Mouse (Mus musculus): ENCODE data around the gene Peak1. TPM values are rescaled to one million over a fixed set of nuclear protein-coding genes. Genes with fewer than 3 reads are reported as not detected.
A peak's percentile ranks its signal among the peaks of the same experiment; 100 is the strongest.

Gene Peak1
- polyA plus RNA-seq, 1 experiment from 2014 or later, result 19.2 TPM

- DNase-seq (ENCODE audit: low spot score) (no peak), ATAC-seq (no peak)
- H3K27me3 ChIP-seq (replicated peaks; ENCODE audit: insufficient read depth, low read length), result no peaks in the 10 kb centered on the region
- H3K4me2 ChIP-seq (replicated peaks; ENCODE audit: low read depth, low read length), result no peak overlapping the region
- H3K4me1 ChIP-seq (ENCODE audit: insufficient read depth, low read depth, low read length), result no peaks in the 10 kb centered on the region
- 87% methylated on average over 10 of the region's 10 CpGs for WGBS
- H3K9ac ChIP-seq (replicated peaks; ENCODE audit: low read depth), result no peak overlapping the region
- no peak overlapping the region for H3K4me3 ChIP-seq (ENCODE audit: low read depth, low read length)
- no peak for TF ChIP-seq CTCF (IDR thresholded peaks at IDR 0.05)
- TF ChIP-seq EP300 (IDR thresholded peaks at IDR 0.05), result no peak
- H3K9me3 ChIP-seq (ENCODE audit: low read length), result no peaks in the 10 kb centered on the region
- peaks cover 15% of the 10 kb centered on the region; the same call in 1 of the 2 replicates for H3K36me3 ChIP-seq (ENCODE audit: insufficient read depth, low read length)
- H3K27ac ChIP-seq (ENCODE audit: low read length), result no peak overlapping the region
Observed at GRCm38 (mm10) chr9:56207083-56207482, 210.8 kb downstream of the Peak1 start.

GRCm38 (mm10) chr9:56205336-56205735, 212.5 kb downstream of the Peak1 start:
- ATAC-seq (0 out of 2 replicates have a peak, but pooled peaks have one; percentile 16), DNase-seq (ENCODE audit: low spot score) (no peak)
- no peak for TF ChIP-seq CTCF (IDR thresholded peaks at IDR 0.05)
- no peak for TF ChIP-seq EP300 (IDR thresholded peaks at IDR 0.05)
- Histone ChIP-seq H3K36me3 (ENCODE audit: insufficient read depth, low read length) (peaks cover 15% of the 10 kb centered on the region; the same call in 1 of the 2 replicates), H3K4me3 (ENCODE audit: low read depth, low read length) (no peak overlapping the region), H3K27me3 (replicated peaks; ENCODE audit: insufficient read depth, low read length) (no peaks in the 10 kb centered on the region), H3K27ac (ENCODE audit: low read length) (no peak overlapping the region), H3K4me1 (ENCODE audit: insufficient read depth, low read depth, low read length) (no peaks in the 10 kb centered on the region), H3K4me2 (replicated peaks; ENCODE audit: low read depth, low read length) (no peak overlapping the region), H3K9me3 (ENCODE audit: low read length) (no peaks in the 10 kb centered on the region), H3K9ac (replicated peaks; ENCODE audit: low read depth) (no peak overlapping the region)
- 69% methylated on average over 11 of the region's 11 CpGs for WGBS

DNA sequence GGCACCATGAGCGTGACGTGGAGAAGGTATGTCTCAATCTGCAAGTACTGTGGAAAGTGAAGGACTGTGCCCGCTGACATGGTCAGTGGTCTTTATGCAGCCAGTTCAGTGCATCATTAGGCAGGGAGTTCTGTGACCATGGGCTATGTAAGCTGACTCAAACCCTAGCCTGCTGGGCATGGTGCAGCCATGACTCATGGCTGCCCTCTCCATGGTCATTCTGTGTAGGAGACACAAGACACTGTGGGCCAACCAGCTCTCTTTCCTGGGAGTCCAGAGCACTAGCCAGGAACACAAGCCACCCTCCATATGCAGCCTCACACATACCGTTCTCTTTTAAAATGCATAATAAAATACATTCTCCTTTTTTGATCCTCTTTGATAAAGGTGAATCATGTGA, 213.6 kb downstream of the Peak1 start:
- ATAC-seq (no peak), DNase-seq (ENCODE audit: low spot score) (no peak)
- Histone ChIP-seq H3K4me1 (ENCODE audit: insufficient read depth, low read depth, low read length) (no peaks in the 10 kb centered on the region), H3K27ac (ENCODE audit: low read length) (no peak overlapping the region), H3K9ac (replicated peaks; ENCODE audit: low read depth) (no peak overlapping the region), H3K9me3 (ENCODE audit: low read length) (no peaks in the 10 kb centered on the region), H3K27me3 (replicated peaks; ENCODE audit: insufficient read depth, low read length) (no peaks in the 10 kb centered on the region), H3K36me3 (ENCODE audit: insufficient read depth, low read length) (peaks cover 15% of the 10 kb centered on the region; the same call in 1 of the 2 replicates), H3K4me2 (replicated peaks; ENCODE audit: low read depth, low read length) (no peak overlapping the region), H3K4me3 (ENCODE audit: low read depth, low read length) (no peak overlapping the region)
- no peak for TF ChIP-seq CTCF (IDR thresholded peaks at IDR 0.05)
- no peak for TF ChIP-seq EP300 (IDR thresholded peaks at IDR 0.05)
- 97% methylated on average over 4 of the region's 4 CpGs for WGBS

DNA sequence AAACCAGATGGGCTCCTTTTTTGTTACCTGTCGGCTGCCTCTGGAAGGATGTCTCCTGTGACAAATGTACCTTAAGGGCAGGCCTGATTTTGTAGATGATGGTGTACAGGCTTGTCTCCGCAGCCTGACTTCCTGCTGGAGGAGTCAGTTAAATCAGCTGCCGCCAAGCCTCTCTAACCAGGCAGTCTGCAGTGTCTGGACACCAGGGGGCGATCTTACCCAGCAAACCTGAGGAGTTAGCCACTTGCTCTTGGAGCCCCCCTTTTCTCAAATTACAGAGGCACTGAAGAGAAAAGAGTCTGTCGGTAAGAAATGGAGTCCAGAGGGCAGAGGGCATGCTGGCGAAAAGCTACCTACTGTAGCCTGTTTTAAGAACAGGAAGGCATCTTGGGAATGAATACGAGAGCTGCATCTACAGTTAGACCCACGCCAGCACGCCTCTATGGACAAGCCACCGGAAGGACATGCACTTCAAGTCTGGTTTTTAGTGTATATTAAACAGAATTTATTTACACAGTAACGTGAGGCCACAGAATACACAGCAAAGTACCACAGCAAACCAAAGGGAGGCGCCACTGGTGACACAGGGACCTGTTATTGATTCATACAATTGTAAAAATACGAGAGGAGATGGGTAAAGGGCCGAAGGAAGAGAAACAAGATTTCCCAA, 217.1 kb downstream of the Peak1 start:
- no peak overlapping the region for H3K4me2 ChIP-seq (replicated peaks; ENCODE audit: low read depth, low read length)

GRCm38 (mm10) chr9:56200200-56200599, 217.7 kb downstream of the Peak1 start:
- H3K4me2 ChIP-seq (replicated peaks; ENCODE audit: low read depth, low read length), result no peak overlapping the region
- TF ChIP-seq CTCF (IDR thresholded peaks at IDR 0.05) (no peak), EP300 (IDR thresholded peaks at IDR 0.05) (no peak)
- no peaks in the 10 kb centered on the region; the same call in 1 of the 2 replicates for H3K36me3 ChIP-seq (ENCODE audit: insufficient read depth, low read length)
- H3K4me3 ChIP-seq (ENCODE audit: low read depth, low read length), result no peak overlapping the region
- H3K4me1 ChIP-seq (ENCODE audit: insufficient read depth, low read depth, low read length), result no peaks in the 10 kb centered on the region
- ATAC-seq, result peak; percentile 39; the same call in 1 of the 2 replicates
- no peak overlapping the region for H3K27ac ChIP-seq (ENCODE audit: low read length)
- H3K27me3 ChIP-seq (replicated peaks; ENCODE audit: insufficient read depth, low read length), result no peaks in the 10 kb centered on the region
- H3K9ac ChIP-seq (replicated peaks; ENCODE audit: low read depth), result no peak overlapping the region
- WGBS, result 41% methylated on average over 2 of the region's 2 CpGs
- no peak for DNase-seq (ENCODE audit: low spot score)
- no peaks in the 10 kb centered on the region for H3K9me3 ChIP-seq (ENCODE audit: low read length)

More for the DNA sequence above, 217.1 kb downstream of the Peak1 start:
- H3K9ac ChIP-seq (replicated peaks; ENCODE audit: low read depth), result no peak overlapping the region
- H3K4me3 ChIP-seq (ENCODE audit: low read depth, low read length), result no peak overlapping the region
- H3K9me3 ChIP-seq (ENCODE audit: low read length), result no peaks in the 10 kb centered on the region
- TF ChIP-seq CTCF (IDR thresholded peaks at IDR 0.05), result peak; percentile 89
- no peak for TF ChIP-seq EP300 (IDR thresholded peaks at IDR 0.05)
- peaks cover 5% of the 10 kb centered on the region; the same call in 1 of the 2 replicates for H3K36me3 ChIP-seq (ENCODE audit: insufficient read depth, low read length)
- ATAC-seq (peak; percentile 74), DNase-seq (ENCODE audit: low spot score) (peak; percentile 89)
- WGBS, result 24% methylated on average over 14 of the region's 14 CpGs
- H3K27me3 ChIP-seq (replicated peaks; ENCODE audit: insufficient read depth, low read length), result no peaks in the 10 kb centered on the region
- H3K4me1 ChIP-seq (ENCODE audit: insufficient read depth, low read depth, low read length), result no peaks in the 10 kb centered on the region
- no peak overlapping the region for H3K27ac ChIP-seq (ENCODE audit: low read length)

- WGBS, result 79% methylated on average over 4 of the region's 4 CpGs
- no peaks in the 10 kb centered on the region for H3K36me3 ChIP-seq (ENCODE audit: insufficient read depth, low read length)
- H3K4me3 ChIP-seq (ENCODE audit: low read depth, low read length), result no peak overlapping the region
- no peaks in the 10 kb centered on the region for H3K4me1 ChIP-seq (ENCODE audit: insufficient read depth, low read depth, low read length)
- ATAC-seq, result no peak
- no peak for DNase-seq (ENCODE audit: low spot score)
- H3K27me3 ChIP-seq (replicated peaks; ENCODE audit: insufficient read depth, low read length), result no peaks in the 10 kb centered on the region
- no peak for TF ChIP-seq EP300 (IDR thresholded peaks at IDR 0.05)
- TF ChIP-seq CTCF (IDR thresholded peaks at IDR 0.05), result no peak
- no peak overlapping the region for H3K27ac ChIP-seq (ENCODE audit: low read length)
- no peak overlapping the region for H3K4me2 ChIP-seq (replicated peaks; ENCODE audit: low read depth, low read length)
- H3K9me3 ChIP-seq (ENCODE audit: low read length), result no peaks in the 10 kb centered on the region
- H3K9ac ChIP-seq (replicated peaks; ENCODE audit: low read depth), result no peak overlapping the region
Observed at GRCm38 (mm10) chr9:56196921-56197320, 220.9 kb downstream of the Peak1 start.

Data from lung, postnatal 0 days (tissue).